In genomic region chr1:167159536-167159935, GRCm38 (mm10) we compare ENCODE assay signal across 24 mouse cellular contexts.
DNase-seq lines count a peak whose midpoint lies in the region; ATAC-seq lines count a peak whose summit lies in the region.
"Had no signal": no experiment of that assay in that cellular context is flagged by ENCODE, and none has a peak within 500 bp of the region (broad histone marks: within the 10 kb centered on the region; RNA-seq: fewer than 3 reads in every experiment).

No protein-coding gene starts in this region.

- ATAC-seq in heart, embryonic 11.5 days (replicated peaks; ENCODE audit: insufficient number of reproducible peaks, low FRiP score, low TSS enrichment) = no peak
- ATAC-seq in midbrain, embryonic 11.5 days (ENCODE audit: low FRiP score) = peak; percentile 24; the same call in 1 of the 2 replicates
- ATAC-seq: CD4-positive, CD25-positive, alpha-beta regulatory T cell, adult 4 months; forebrain, embryonic 15.5 days; hindbrain, embryonic 16.5 days; inflammation-experienced regulatory T-cells, adult 6 months; intestine, embryonic 16.5 days had no signal

- no peak overlapping the region for H3K27ac ChIP-seq in heart, embryonic 11.5 days (ENCODE audit: low read depth, low read length)
- H3K27ac ChIP-seq in midbrain, embryonic 11.5 days (ENCODE audit: low read depth, low read length) = no peak overlapping the region
- no peak overlapping the region for H3K27ac ChIP-seq in midbrain, embryonic 10.5 days (replicated peaks)
- H3K27ac ChIP-seq: embryonic facial prominence, embryonic 10.5 days; embryonic facial prominence, embryonic 13.5 days; forebrain, embryonic 12.5 days; forebrain, embryonic 15.5 days; heart, adult 2 months; heart, embryonic 10.5 days; hindbrain, embryonic 13.5 days had no signal

- no peaks in the 10 kb centered on the region for H3K9me3 ChIP-seq in heart, embryonic 11.5 days (replicated peaks; ENCODE audit: control insufficient read depth, low read length)
- peaks cover 3% of the 10 kb centered on the region for H3K9me3 ChIP-seq in midbrain, embryonic 11.5 days (ENCODE audit: control insufficient read depth, low read length)
- peaks cover 4% of the 10 kb centered on the region for H3K9me3 ChIP-seq in midbrain, embryonic 10.5 days (replicated peaks)
- H3K9me3 ChIP-seq: heart, embryonic 10.5 days had no signal

- no peak overlapping the region for H3K4me3 ChIP-seq in heart, embryonic 11.5 days (ENCODE audit: low read depth, low read length)
- H3K4me3 ChIP-seq in midbrain, embryonic 11.5 days (ENCODE audit: low read depth, low read length) = no peak overlapping the region
- H3K4me3 ChIP-seq in midbrain, embryonic 10.5 days = no peak overlapping the region
- H3K4me3 ChIP-seq: embryonic facial prominence, embryonic 10.5 days; embryonic facial prominence, embryonic 13.5 days; erythroblast, embryonic 14.5 days; forebrain, embryonic 12.5 days; forebrain, embryonic 15.5 days; heart, adult 2 months; heart, embryonic 10.5 days; hindbrain, embryonic 13.5 days had no signal

- DNase-seq in cerebellum, postnatal 14 days = peak; percentile 68 to 79
- DNase-seq in cerebellum, adult 8-10 months = no peak
- peak; percentile 18 for DNase-seq in heart, adult 11 months
- DNase-seq in midbrain, embryonic 11.5 days (ENCODE audit: low spot score, missing footprints) = no peak
- no peak for DNase-seq in midbrain, embryonic 10.5 days (ENCODE audit: low spot score)
- DNase-seq: adrenal gland, adult 2 months; adrenal gland, postnatal 14 days; cerebellum, adult 9-10 months; embryo, embryonic 11 days; gastrocnemius, postnatal 25 days; heart, adult 2 months; kidney, adult 18-20 months had no signal

- H3K4me2 ChIP-seq in heart, embryonic 11.5 days = no peak overlapping the region
- no peak overlapping the region for H3K4me2 ChIP-seq in midbrain, embryonic 11.5 days
- H3K4me2 ChIP-seq: embryonic facial prominence, embryonic 13.5 days; forebrain, embryonic 12.5 days; forebrain, embryonic 15.5 days; hindbrain, embryonic 13.5 days had no signal

- no peaks in the 10 kb centered on the region for H3K4me1 ChIP-seq in heart, embryonic 11.5 days (ENCODE audit: control insufficient read depth, insufficient read depth, low read length)
- H3K4me1 ChIP-seq in midbrain, embryonic 11.5 days (ENCODE audit: control insufficient read depth, insufficient read depth, low read length) = no peaks in the 10 kb centered on the region
- H3K4me1 ChIP-seq in midbrain, embryonic 10.5 days = peaks cover 7% of the 10 kb centered on the region

- 73% methylated on average over 1 of the region's 1 CpGs for WGBS in heart, embryonic 11.5 days (ENCODE audit: insufficient replicate concordance)
- 82% methylated on average over 1 of the region's 1 CpGs for WGBS in midbrain, embryonic 11.5 days
- WGBS in midbrain, embryonic 10.5 days = 90% methylated on average over 1 of the region's 1 CpGs

- H3K36me3 ChIP-seq in heart, embryonic 11.5 days (ENCODE audit: control insufficient read depth, insufficient read depth, low read length) = no peaks in the 10 kb centered on the region
- no peaks in the 10 kb centered on the region for H3K36me3 ChIP-seq in midbrain, embryonic 11.5 days (ENCODE audit: control insufficient read depth, insufficient read depth, low read length)
- no peaks in the 10 kb centered on the region for H3K36me3 ChIP-seq in midbrain, embryonic 10.5 days
- H3K36me3 ChIP-seq: embryonic facial prominence, embryonic 10.5 days; embryonic facial prominence, embryonic 13.5 days; forebrain, embryonic 12.5 days; forebrain, embryonic 15.5 days; heart, embryonic 10.5 days; hindbrain, embryonic 13.5 days had no signal

- H3K9ac ChIP-seq in heart, embryonic 11.5 days (ENCODE audit: low read depth, low read length) = no peak overlapping the region
- no peak overlapping the region for H3K9ac ChIP-seq in midbrain, embryonic 11.5 days (ENCODE audit: low read length)
- H3K9ac ChIP-seq: embryonic facial prominence, embryonic 13.5 days; forebrain, embryonic 12.5 days; forebrain, embryonic 15.5 days; hindbrain, embryonic 13.5 days had no signal

- no peaks in the 10 kb centered on the region for H3K27me3 ChIP-seq in heart, embryonic 11.5 days (ENCODE audit: control insufficient read depth, insufficient read depth, low read length)
- H3K27me3 ChIP-seq in midbrain, embryonic 11.5 days (ENCODE audit: control insufficient read depth, insufficient read depth, low read length) = no peaks in the 10 kb centered on the region
- no peaks in the 10 kb centered on the region for H3K27me3 ChIP-seq in midbrain, embryonic 10.5 days (ENCODE audit: low read depth, poor library complexity, severe bottlenecking)
- H3K27me3 ChIP-seq: embryonic facial prominence, embryonic 13.5 days; forebrain, embryonic 12.5 days; forebrain, embryonic 15.5 days; hindbrain, embryonic 13.5 days had no signal

Comparison
In these comparisons a context has a peak if more than half of its experiments do, and no peak if none do; other contexts are left out.
1. DNase-seq: peak in cerebellum, postnatal 14 days (2 of 2) and heart, adult 11 months (single experiment); none in cerebellum, adult 8-10 months (single experiment), midbrain, embryonic 11.5 days (single experiment) and midbrain, embryonic 10.5 days (single experiment).